Mouse (Mus musculus): Measurements from ENCODE around the gene Rab11fip3. TPM values are rescaled to one million over a fixed set of nuclear protein-coding genes. Genes with fewer than 3 reads are reported as not detected.
"Not testable (repeated sequence)": the region's sequence is repeated elsewhere in the genome, so short reads cannot be mapped to it uniquely, and the experiment has no call there.

Gene Rab11fip3
- polyA plus RNA-seq (2011; ENCODE audit: insufficient read depth, insufficient read length, low replicate concordance, missing spikeins): 1.2 and 4.7 TPM in 2 replicates

- under 1% methylated on average over 94 of the region's 94 CpGs for WGBS
- no peak for TF ChIP-seq CTCF (IDR thresholded peaks at IDR 0.05; ENCODE audit: control insufficient read depth, insufficient read depth, low read length)
- no peak for TF ChIP-seq POLR2A (IDR thresholded peaks at IDR 0.05; ENCODE audit: borderline replicate concordance, control insufficient read depth, low read depth, low read length)
These were observed at the start of gene Rab11fip3 for GRCm38 (mm10) chr17:26068831-26069739. Gene Rab11fip3 (minus strand): TSS chr17:26069555.

GRCm38 (mm10) chr17:26116503-26117258, 47.3 kb upstream of the Rab11fip3 start:
- 89% methylated on average over 17 of the region's 17 CpGs for WGBS
- Histone ChIP-seq H3K27ac (ENCODE audit: control insufficient read depth, insufficient read depth, low read depth, low read length, poor library complexity) (no peak overlapping the region), H3K4me1 (ENCODE audit: control insufficient read depth, insufficient read depth, low read length) (no peaks in the 10 kb centered on the region; the same call in 1 of the 2 replicates), H3K4me3 (replicated peaks; ENCODE audit: control insufficient read depth, low read depth, low read length) (no peak overlapping the region)
- no peak for TF ChIP-seq CTCF (IDR thresholded peaks at IDR 0.05; ENCODE audit: control insufficient read depth, insufficient read depth, low read length)
- TF ChIP-seq POLR2A (IDR thresholded peaks at IDR 0.05; ENCODE audit: borderline replicate concordance, control insufficient read depth, low read depth, low read length): no peak

More at GRCm38 (mm10) chr17:26068831-26069739, at the start of gene Rab11fip3:
- Histone ChIP-seq H3K27ac (ENCODE audit: control insufficient read depth, insufficient read depth, low read depth, low read length, poor library complexity) (peak within 1 kb of the TSS; percentile 17; the same call in 1 of the 2 replicates), H3K4me3 (replicated peaks; ENCODE audit: control insufficient read depth, low read depth, low read length) (peak within 1 kb of the TSS; percentile 83), H3K4me1 (ENCODE audit: control insufficient read depth, insufficient read depth, low read length) (no peaks in the 10 kb centered on the region; the same call in 1 of the 2 replicates)

- H3K4me1 ChIP-seq (ENCODE audit: control insufficient read depth, insufficient read depth, low read length): no peaks in the 10 kb centered on the region; the same call in 1 of the 2 replicates
- 49% methylated on average over 3 of the region's 3 CpGs for WGBS
- no peak overlapping the region for H3K4me3 ChIP-seq (replicated peaks; ENCODE audit: control insufficient read depth, low read depth, low read length)
- TF ChIP-seq POLR2A (IDR thresholded peaks at IDR 0.05; ENCODE audit: borderline replicate concordance, control insufficient read depth, low read depth, low read length) (no peak), CTCF (IDR thresholded peaks at IDR 0.05; ENCODE audit: control insufficient read depth, insufficient read depth, low read length) (no peak)
- no peak overlapping the region for H3K27ac ChIP-seq (ENCODE audit: control insufficient read depth, insufficient read depth, low read depth, low read length, poor library complexity)
These were observed 46.7 kb upstream of the Rab11fip3 start for GRCm38 (mm10) chr17:26115956-26116487.

- 63% methylated on average over 7 of the region's 7 CpGs for WGBS
- H3K27ac ChIP-seq (ENCODE audit: control insufficient read depth, insufficient read depth, low read depth, low read length, poor library complexity): no peak overlapping the region
- H3K4me3 ChIP-seq (replicated peaks; ENCODE audit: control insufficient read depth, low read depth, low read length): no peak overlapping the region
- no peak for TF ChIP-seq POLR2A (IDR thresholded peaks at IDR 0.05; ENCODE audit: borderline replicate concordance, control insufficient read depth, low read depth, low read length)
- no peaks in the 10 kb centered on the region; the same call in 1 of the 2 replicates for H3K4me1 ChIP-seq (ENCODE audit: control insufficient read depth, insufficient read depth, low read length)
These were observed 46.0 kb upstream of the Rab11fip3 start for GRCm38 (mm10) chr17:26115205-26115898.

GRCm38 (mm10) chr17:26114461-26114860, 45.1 kb upstream of the Rab11fip3 start:
- H3K4me1 ChIP-seq (ENCODE audit: control insufficient read depth, insufficient read depth, low read length); H3K27ac ChIP-seq (ENCODE audit: control insufficient read depth, insufficient read depth, low read depth, low read length, poor library complexity); H3K4me3 ChIP-seq (replicated peaks; ENCODE audit: control insufficient read depth, low read depth, low read length): not testable (repeated sequence)
- WGBS: 69% methylated on average over 7 of the region's 7 CpGs

- no peak for TF ChIP-seq POLR2A (IDR thresholded peaks at IDR 0.05; ENCODE audit: borderline replicate concordance, control insufficient read depth, low read depth, low read length)
- no peak for TF ChIP-seq CTCF (IDR thresholded peaks at IDR 0.05; ENCODE audit: control insufficient read depth, insufficient read depth, low read length)
- no peaks in the 10 kb centered on the region; the same call in 1 of the 2 replicates for H3K4me1 ChIP-seq (ENCODE audit: control insufficient read depth, insufficient read depth, low read length)
- peak overlapping the region; percentile 75 for H3K4me3 ChIP-seq (replicated peaks; ENCODE audit: control insufficient read depth, low read depth, low read length)
- no peak overlapping the region for H3K27ac ChIP-seq (ENCODE audit: control insufficient read depth, insufficient read depth, low read depth, low read length, poor library complexity)
- WGBS: 20% methylated on average over 8 of the region's 8 CpGs
These were observed 44.7 kb upstream of the Rab11fip3 start for GRCm38 (mm10) chr17:26114061-26114460.

- under 1% methylated on average over 74 of the region's 75 CpGs for WGBS
- Histone ChIP-seq H3K4me1 (ENCODE audit: control insufficient read depth, insufficient read depth, low read length) (no peaks in the 10 kb centered on the region; the same call in 1 of the 2 replicates), H3K27ac (ENCODE audit: control insufficient read depth, insufficient read depth, low read depth, low read length, poor library complexity) (peak within 1 kb of the TSS; percentile 53), H3K4me3 (replicated peaks; ENCODE audit: control insufficient read depth, low read depth, low read length) (peak within 1 kb of the TSS; percentile 75)
- peak; percentile 89; the same call in 1 of the 2 replicates for TF ChIP-seq POLR2A (IDR thresholded peaks at IDR 0.05; ENCODE audit: borderline replicate concordance, control insufficient read depth, low read depth, low read length)
- TF ChIP-seq CTCF (IDR thresholded peaks at IDR 0.05; ENCODE audit: control insufficient read depth, insufficient read depth, low read length): peak; percentile 8; the same call in 1 of the 2 replicates
These were observed 44.0 kb upstream of the Rab11fip3 start, which contains the start of gene Tmem8 for GRCm38 (mm10) chr17:26113181-26113948. Gene Tmem8 (plus strand): TSS chr17:26113299.
